Mouse (Mus musculus): ENCODE measurements around the gene Rnf115.

Gene Rnf115

GRCm38 (mm10) chr3:96834587-96835348 lies 107.3 kb downstream of the Rnf115 start:
- DNase-seq (ENCODE audit: low spot score in 2 of 2): no peak

- no peak for DNase-seq (ENCODE audit: low spot score in 2 of 2)
Measured at GRCm38 (mm10) chr3:96836414-96836813, 109.0 kb downstream of the Rnf115 start.

GRCm38 (mm10) chr3:96838996-96839645 lies 111.7 kb downstream of the Rnf115 start:
- DNase-seq (ENCODE audit: low spot score in 2 of 2): no peak
